Mouse (Mus musculus): ENCODE results near the gene Zbtb4.
A peak's percentile ranks its signal among the peaks of the same experiment; 100 is the strongest.

Gene Zbtb4

DNA sequence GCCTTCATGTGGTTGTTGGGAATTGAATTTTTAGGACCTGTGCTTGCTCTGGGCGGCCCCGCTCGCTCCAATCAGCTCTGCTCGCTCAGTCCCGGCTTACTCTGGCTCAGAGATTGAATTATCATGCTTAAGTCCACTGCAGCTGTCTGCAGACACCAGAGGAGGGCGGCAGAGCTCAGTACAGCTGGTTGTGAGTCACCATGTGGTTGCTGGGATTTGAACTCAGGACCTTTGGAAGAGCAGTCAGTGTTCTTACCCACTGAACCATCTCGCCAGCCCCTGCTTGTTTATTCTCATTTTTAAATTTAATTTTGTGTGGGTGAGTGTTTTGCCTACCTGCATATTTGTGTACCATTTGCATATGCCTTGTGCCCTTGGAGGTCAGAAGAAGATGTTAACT lies 2.2 kb upstream of the Zbtb4 start:
- no peak for DNase-seq (ENCODE audit: low spot score in 2 of 2)

DNA sequence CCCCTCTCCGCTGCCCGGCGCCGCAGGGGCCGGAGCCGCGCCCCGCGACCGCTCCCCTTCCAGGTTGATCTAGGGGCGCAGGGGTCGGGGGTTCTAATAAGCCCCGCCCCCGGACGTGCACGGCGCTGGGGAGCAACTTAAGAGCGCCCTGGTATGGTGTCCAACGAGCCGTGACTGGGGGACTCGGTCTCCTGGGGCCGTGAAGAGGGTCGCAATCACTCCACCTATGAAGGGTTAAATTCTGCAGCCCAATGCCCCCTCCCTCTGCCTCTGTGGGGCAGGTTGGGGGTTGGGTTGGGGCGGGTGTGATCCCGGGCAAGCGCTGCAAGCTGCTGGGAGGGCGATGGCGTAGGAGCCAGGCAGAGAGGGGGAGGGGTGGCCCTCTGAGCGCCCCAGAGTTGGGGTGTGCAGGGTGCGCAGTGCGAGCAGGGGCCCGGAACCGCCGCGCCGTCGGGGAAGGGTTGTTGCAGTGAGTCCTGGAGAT lies 456 bp downstream of the Zbtb4 start:
- DNase-seq (ENCODE audit: low spot score in 2 of 2) = peak; percentile 62 to 74

DNA sequence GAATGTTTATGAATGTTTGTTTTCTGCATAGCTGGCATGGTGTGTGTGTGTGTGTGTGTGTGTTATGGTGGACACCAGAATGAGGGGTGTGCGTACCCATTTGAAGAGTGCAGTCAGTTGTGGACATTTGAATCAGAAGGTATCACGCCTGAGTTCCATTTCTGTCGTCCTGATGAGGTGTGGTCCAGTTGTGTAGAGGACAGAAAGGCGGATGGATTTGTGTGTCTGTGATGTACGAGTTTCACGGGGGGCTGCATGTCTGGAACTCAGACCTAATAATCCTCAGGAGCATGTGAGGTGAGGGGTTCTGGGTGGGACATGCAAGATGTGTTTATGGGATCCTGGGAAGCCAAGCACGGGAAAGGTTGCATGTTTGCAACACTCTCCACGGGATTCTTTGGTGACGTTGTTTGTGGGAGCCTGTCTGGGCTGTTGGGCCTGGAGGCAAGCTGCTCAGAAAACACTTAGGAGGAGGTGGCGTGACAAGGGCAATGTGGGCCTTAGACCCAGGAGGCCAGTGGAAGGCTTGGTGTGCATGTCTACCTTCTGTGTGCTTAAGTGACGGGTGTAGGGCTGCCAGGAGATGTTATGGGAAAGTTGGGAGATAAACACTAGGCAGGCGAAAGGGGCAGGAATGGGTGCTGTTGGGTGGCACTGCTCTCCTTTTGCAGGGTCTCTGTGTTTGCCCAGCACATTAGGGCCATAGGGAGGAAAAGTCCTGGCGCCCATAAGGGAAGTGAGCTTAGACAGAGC lies 1.3 kb downstream of the Zbtb4 start:
- no peak for DNase-seq (ENCODE audit: low spot score in 2 of 2)

DNA sequence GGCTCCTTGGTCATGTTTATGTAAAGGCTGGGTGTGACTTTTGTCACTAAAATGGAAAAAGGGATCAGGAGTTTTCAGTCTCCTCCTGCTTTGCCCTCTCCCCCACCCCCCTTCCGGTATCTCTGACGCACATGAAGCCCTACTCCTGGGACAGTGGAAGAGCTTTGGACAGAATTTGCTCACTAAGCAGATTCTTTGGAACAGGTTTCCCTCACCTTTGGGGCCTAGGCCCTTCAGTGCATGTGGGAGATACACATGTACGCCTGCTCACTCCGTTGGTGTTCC lies 1.9 kb downstream of the Zbtb4 start:
- no peak for DNase-seq (ENCODE audit: low spot score in 2 of 2)

DNA sequence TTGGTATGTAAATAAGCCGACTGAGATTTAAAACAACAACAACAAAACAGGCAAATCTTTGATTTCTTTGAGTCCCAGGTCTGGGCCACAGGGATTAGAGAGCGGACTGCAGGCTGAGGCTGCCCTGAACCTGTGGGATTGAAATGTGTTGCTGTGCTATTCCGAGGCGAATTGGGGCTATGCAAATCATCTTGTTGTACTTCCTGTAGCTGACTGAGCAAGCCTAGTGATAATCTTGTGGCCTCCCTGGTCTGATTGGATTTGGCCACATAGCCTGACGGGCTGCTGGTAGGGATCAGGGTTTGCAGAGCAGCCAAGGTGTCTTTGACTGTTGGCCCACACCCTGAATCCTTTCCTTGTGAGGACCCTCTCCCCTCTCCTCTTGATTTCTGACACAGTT lies 9.2 kb downstream of the Zbtb4 start:
- no peak for DNase-seq (ENCODE audit: low spot score in 2 of 2)

DNA sequence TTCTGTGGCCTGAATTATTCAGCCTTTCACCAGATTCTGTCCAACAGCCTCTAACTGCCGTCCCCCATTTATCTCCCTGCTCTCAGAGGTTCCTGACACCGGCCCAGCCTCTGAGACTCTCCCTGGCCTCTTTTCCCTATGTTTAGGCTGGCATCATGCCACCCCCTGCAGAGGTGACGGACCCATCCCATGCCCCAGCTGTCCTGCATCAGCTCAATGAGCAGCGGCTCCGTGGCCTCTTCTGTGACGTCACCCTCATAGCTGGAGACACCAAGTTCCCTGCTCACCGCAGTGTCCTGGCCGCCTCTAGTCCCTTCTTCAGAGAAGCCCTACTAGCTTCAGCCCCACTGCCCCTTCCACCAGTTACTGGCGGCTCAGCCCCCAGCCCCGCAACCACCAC lies 10.0 kb downstream of the Zbtb4 start:
- DNase-seq (ENCODE audit: low spot score in 2 of 2) = no peak

DNA sequence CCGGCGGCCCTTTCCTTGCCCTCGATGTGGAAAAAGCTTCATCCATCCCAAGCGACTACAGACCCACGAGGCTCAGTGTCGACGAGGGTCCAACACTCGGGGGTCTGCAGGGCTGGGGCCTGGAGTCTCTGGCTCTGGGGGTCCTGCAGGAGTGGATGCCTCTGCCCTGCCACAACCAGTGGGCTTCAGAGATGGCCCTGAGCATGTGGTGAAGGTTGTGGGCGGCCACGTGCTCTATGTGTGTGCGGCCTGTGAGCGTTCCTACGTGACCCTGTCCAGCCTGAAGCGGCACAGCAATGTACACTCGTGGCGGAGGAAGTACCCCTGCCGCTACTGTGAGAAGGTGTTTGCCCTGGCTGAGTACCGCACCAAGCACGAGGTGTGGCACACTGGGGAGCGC lies 10.8 kb downstream of the Zbtb4 start:
- no peak for DNase-seq (ENCODE audit: low spot score in 2 of 2)

DNA sequence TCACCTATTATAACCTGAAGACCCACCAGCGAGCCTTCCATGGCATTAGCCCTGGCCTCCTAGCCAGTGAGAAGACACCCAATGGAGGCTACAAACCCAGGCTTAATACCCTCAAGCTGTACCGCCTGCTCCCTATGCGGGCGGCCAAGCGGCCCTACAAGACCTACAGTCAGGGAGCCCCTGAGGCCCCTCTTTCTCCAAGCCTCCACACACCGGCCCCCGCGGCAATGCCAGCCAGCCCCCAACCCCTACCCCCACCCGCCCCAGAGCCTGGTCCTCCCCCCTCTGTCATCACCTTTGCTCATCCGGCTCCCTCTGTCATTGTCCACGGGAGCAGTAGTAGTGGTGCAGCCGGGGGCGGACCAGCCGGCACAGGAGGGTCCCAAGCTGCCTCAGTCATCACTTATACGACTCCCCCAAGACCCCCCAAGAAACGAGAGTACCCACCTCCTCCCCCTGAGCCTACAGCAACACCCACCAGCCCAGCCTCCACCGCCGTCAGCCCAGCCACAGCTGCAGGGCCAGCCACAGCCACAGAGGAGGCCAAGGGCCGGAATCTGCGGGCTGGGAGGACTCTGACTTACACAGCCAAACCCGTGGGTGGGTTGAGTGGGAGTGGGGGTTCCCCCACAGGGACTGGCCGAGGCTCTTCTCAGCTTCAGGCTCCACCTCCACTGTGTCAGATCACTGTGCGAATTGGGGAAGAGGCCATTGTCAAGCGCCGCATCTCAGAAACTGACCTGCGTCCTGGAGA lies 12.0 kb downstream of the Zbtb4 start:
- no peak for DNase-seq (ENCODE audit: low spot score in 2 of 2)

DNA sequence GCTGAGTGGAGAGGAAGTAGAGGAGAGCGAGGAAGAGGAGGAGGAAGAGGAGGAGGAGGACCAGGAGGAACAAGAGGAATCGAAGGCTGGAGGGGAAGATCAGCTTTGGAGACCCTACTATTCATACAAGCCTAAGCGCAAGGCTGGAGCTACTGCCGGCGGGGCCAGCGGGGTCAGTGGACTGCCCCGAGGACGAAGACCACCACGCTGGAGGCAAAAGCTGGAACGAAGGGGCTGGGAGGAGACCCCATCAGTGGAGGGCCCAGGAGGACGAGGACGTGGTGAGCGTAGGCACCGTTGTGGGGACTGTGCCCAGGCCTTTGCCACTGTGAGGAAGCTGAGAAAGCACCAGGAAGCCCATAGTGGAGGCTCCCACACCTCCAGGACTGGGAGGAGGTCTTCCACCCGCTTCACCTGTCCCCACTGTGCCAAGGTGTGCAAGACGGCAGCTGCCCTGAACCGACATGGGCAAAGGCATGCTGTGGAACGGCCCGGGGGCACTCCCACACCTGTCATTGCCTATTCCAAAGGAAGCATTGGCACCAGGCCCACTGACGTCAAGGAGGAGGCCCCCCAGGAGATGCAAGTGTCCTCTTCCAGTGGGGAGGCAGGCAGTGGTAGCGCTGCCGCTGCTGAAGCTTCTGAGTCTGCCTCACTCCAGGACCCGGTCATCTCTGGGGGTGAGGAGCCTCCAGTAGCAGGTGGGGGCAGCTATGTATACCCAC lies 12.7 kb downstream of the Zbtb4 start:
- DNase-seq (ENCODE audit: low spot score in 2 of 2) = no peak

DNA sequence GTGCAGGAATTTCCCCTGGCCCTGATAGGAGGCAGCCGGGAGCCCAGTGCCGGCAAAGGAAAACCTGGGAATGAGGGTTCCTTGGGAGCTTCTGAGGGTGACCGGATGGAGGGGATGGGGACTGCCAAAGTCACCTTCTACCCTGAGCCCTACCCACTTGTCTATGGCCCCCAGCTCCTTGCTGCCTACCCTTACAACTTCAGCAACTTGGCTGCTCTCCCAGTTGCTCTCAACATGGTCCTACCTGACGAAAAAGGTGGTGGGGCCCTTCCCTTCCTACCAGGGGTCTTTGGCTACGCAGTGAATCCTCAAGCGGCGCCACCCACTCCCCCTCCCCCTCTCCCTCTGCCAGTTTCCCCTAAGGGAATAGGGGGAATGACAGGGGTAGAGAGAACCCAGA lies 13.3 kb downstream of the Zbtb4 start:
- no peak for DNase-seq (ENCODE audit: low spot score in 2 of 2)

DNA sequence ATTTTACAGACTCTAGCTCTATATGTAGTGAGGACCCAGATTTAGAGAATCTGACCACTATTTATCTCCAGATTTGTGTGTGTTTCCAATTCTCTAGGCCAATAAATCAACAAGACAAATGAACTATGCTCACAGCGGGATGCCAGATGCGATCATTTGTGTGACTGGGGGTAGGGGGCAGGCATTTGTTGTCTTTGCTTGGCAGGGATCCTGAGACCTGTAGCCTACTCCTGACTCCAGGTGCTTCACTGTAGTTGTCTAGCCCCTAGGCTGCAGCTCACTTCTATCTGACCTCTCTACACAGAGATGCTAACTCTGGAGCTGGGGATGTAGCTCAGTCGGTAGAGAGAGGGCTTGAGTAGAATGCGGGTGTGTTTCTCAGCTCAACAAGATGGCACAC lies 16.1 kb downstream of the Zbtb4 start:
- no peak for DNase-seq (ENCODE audit: low spot score in 2 of 2)

DNA sequence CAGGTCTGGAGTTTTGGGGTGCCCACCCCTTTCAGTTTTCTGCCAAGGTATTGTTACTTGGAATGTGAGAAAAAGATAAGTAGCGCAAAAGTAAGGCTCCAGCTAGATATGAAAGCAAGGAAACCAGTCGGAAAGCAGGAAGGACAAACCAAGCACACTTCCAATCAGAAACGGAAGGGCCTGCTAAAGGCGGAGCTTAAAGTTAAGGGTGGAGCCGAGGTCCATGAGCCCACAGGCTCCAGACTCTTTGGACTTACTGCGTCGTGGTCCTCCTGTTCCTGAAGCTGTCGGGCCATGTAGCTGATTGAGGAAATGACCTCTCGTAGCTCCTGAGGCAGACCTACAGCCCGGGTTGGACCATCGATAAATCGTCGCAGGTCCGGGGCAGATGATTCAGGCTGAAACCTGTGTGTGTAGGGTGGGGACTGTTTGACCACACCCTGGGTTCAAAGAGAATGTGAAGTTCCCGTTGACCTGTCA lies 19.1 kb downstream of the Zbtb4 start:
- peak; percentile 33 to 52 for DNase-seq (ENCODE audit: low spot score in 2 of 2)

DNA sequence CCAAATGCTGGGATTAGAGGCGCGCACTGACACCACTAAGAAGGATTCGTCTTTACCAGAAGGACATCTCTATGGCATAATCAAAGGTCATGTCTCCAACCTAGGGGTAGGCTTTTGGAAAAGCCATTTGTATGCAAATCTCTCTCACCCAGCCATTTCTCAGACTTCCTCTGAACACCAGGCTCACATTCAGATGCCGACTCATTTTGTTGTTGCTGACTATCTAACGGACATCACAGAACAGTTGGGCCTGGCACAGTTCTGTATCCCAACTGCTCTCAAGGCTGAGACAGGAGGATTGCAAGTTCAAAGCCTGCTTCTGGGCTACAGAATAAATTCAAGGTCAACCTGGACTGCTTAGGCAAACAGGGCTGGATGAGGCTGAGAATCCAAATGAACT lies 21.6 kb downstream of the Zbtb4 start:
- no peak for DNase-seq (ENCODE audit: low spot score in 2 of 2)

DNA sequence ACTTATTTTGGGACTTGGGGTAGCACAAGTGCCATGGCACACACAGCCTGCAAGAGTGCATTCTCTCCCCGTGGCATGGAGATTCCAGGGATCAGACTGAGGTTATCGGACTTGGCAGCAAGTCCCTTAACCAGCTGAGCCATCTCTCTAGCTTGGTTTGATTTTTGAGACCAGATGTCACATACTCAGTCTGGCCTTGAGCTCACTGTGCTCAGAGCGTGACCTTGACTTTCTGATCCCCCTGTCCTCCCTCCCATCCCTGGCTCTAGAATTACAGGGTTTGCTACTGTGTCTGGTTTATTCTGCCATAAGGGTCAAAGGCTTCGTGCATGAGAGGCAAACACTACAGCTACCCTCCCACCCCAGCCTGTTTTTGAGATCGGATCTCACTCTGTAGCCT lies 23.7 kb downstream of the Zbtb4 start:
- DNase-seq (ENCODE audit: low spot score in 2 of 2) = no peak

DNA sequence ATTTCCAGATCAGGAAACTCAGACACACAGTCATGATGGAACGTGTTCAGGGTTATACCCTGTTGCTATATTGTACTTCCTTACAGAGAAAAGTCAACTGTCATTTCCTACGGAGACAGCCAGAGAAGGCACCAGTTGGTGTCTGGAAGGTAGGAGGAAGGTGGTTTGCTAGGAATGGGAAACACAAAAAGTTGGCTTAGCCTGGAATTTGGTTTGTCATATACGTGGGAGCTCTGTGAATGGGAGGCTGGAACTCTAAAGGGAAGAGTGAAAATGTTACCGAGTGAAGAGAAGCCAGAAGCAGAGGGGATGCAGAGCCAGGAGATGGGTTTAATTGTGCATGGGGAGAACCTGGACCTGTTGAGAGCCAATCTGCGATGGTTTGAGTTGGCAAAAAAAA lies 25.7 kb downstream of the Zbtb4 start:
- DNase-seq (ENCODE audit: low spot score in 2 of 2) = no peak

DNA sequence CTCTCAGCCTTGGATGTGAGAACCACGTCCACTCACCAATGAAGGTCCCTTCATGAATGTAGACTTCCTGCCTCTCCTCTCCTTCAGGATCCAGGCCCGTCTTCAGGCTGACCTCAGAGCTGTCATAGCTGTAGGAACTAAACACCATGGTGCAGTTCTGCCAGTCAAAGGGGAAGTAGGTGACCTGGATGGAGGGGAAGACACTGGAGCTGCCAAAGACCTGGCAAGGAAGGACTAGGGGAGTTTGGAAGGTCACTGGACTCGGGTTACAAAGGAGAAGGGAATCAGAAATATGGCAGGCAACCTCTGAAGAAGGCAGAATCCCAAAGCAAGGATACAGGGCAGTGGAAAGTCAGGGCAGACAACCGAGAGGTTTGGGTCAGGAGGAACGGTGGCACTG lies 27.7 kb downstream of the Zbtb4 start:
- no peak for DNase-seq (ENCODE audit: low spot score in 2 of 2)

DNA sequence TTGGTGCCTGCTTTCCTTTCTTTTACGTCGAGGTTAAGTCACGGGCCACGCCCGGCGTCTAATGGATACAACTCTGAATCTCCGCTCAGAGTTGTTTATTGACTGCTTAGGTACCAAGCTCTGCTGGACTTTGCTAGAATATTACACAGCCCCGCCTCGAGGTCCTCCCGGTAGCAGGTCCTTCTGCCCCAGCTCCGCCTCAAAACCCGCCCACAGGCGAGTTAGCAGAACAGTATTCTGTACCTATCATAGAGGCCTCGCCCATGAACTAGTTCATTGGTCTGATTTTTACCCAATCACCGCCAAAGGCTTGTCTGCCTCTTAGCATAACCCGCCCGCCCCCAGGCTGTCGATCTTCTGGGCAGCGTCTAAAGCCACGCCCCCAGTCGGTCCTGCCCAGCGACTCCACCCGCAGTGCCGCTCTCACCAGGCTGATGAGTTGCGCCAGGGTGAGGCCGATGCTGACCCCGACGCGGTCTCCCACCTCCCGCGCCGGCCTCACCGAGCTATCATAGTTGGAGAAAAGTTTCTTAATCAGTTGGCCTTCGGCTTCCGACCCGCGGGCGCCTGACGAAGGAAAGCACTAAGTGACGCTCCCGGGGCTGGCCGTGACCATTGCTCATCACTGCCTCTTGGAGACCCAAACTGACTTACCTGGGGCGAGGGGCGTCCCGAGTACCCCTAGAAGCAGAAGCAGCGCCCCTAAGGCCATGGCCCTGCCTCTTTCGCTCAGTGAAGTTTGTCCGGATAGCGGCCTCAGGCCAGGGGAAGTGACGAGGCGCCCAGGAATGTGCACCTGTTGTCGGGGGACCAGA lies 29.7 kb downstream of the Zbtb4 start, which contains the start of gene Chrnb1:
TSS of gene Chrnb1 (minus strand) at position 776 of the 815 bp plus-strand sequence.
- peak; percentile 81 to 94 for DNase-seq (ENCODE audit: low spot score in 2 of 2)

DNA sequence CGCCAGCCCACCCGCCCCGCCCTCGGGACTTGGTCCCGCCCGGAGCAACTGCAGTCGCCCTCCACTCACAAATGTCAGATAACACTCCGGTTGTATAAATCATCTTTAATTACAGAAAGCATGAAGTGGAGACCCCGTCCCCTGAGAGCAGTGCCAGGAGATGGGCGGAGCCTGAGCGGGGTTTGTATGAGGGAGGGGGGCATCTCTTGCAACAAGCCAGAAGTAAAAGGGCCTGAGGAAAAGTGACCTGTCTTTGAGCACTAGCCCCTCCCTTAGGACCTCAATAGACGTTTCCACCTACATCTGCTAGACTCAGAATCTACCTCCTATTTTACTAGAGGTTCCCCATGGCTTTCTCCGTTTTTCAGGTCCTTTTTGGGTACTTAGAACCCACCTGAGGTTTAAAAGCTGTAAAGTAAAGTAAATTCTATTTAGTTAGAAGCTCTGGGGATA lies 30.3 kb downstream of the Zbtb4 start:
- DNase-seq (ENCODE audit: low spot score in 2 of 2) = no peak

DNA sequence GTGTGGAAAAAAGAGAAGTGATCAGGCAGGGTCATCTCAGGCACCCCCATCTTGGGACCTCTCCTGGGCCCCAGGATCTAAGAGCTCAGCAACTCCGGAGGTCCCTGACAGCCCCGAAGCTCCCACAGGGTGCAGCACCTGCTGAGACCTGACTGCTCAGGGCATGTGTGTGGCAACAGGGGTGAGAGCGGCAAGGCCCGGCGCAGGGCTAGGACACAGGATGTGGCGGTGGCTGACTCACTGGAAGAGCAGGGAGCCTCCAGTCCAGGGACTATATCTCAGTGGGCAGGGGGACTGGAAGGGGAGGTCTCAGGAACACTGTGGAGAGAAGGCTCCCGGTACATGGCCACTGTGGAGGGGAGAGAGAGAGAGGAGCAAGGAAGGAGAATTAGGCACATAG lies 32.2 kb downstream of the Zbtb4 start:
- DNase-seq (ENCODE audit: low spot score in 2 of 2) = no peak

DNA sequence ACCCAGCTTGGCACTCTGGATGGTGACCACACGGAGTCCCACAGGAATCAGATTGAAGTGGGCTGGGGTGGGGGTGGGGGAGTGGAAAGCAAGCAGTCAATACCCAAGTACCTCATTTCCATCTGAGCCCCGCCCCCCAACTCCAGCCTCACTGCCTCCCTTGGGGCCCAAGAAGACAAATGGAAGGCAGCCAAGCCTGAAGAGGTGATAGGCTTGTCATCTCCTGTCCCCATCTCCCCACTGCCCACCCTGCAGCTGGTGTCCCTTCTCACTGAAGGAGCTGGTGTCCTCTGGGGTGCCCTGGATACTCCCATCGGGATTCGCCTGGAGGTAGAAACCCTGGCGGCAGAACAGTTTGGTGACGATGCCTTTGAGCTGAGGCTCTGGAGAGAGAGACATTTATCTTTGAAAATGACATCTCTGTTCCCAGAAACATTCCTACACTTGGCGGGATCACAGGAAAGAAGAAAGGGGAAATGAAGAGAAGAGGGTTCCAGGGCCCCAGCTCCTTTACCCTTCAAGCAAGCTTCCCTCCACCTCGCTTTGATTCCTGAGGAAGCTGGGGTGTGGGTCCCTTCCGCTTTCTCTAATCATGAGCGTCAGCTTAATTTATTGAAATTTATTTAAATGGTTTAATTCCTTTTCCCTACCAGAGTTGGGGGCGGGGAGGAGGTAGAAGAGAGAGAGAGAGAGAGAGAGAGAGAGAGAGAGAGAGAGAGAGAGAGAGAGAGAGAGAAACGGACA lies 33.9 kb downstream of the Zbtb4 start:
- DNase-seq (ENCODE audit: low spot score in 2 of 2) = no peak

DNA sequence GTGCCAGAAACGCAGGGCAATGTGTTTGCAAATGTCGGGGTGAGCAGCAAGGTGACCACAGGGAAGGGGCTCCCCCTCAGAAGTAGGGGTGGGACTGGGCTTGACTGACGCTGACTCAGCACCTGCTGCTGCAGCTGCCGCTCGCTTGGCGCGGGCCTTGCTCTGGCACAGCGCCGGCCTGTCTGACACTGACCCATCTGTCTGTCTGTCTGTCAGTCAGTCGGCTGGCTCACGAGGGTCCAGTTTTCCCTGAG lies 34.4 kb downstream of the Zbtb4 start:
- no peak for DNase-seq (ENCODE audit: low spot score in 2 of 2)
